Mouse (Mus musculus) cerebellum, postnatal 36 days (tissue): ENCODE measurements around the gene Cacna2d3.

Source experiments
- DNase-seq, 2 experiments: peaks; one replicate each; pipeline ENCODE4 v3.0.0; 2021 to 2022; ENCODE audit warnings: mixed read lengths in 2 of 2

The Cacna2d3 gene

GRCm38 (mm10) chr14:29721488-29722385 is at the start of gene Cacna2d3:
Gene Cacna2d3 (minus strand): TSS chr14:29721864.
- DNase-seq: peak; percentile 50

GRCm38 (mm10) chr14:29769486-29769885 is 47.8 kb upstream of the Cacna2d3 start:
- DNase-seq: no peak

GRCm38 (mm10) chr14:29752876-29753275 is 31.2 kb upstream of the Cacna2d3 start:
- DNase-seq: no peak

GRCm38 (mm10) chr14:29738751-29739150 is 17.1 kb upstream of the Cacna2d3 start:
- DNase-seq: no peak

GRCm38 (mm10) chr14:29730256-29730655 is 8.6 kb upstream of the Cacna2d3 start:
- DNase-seq: no peak

- DNase-seq: no peak
Observed at GRCm38 (mm10) chr14:29729009-29729408, 7.3 kb upstream of the Cacna2d3 start.

- DNase-seq: no peak
Observed at GRCm38 (mm10) chr14:29727596-29727995, 5.9 kb upstream of the Cacna2d3 start.

- no peak for DNase-seq
Observed at GRCm38 (mm10) chr14:29723267-29723666, 1.6 kb upstream of the Cacna2d3 start.

- DNase-seq: peak; percentile 41 to 45
Observed at GRCm38 (mm10) chr14:29722386-29723221, 940 bp upstream of the Cacna2d3 start.

- no peak for DNase-seq
Observed at GRCm38 (mm10) chr14:29721131-29721487, 555 bp downstream of the Cacna2d3 start.

GRCm38 (mm10) chr14:29720334-29720911 is 1.2 kb downstream of the Cacna2d3 start:
- DNase-seq: peak; percentile 26 to 49

GRCm38 (mm10) chr14:29712621-29713020 is 9.0 kb downstream of the Cacna2d3 start:
- peak; percentile 38 to 39 for DNase-seq

- DNase-seq: peak in 1 of 2 experiments; percentile 28
Observed at GRCm38 (mm10) chr14:29707561-29708335, 13.9 kb downstream of the Cacna2d3 start.

- no peak for DNase-seq
Observed at GRCm38 (mm10) chr14:29702762-29703161, 18.9 kb downstream of the Cacna2d3 start.

- DNase-seq: peak; percentile 55 to 73
Observed at GRCm38 (mm10) chr14:29696131-29696530, 25.5 kb downstream of the Cacna2d3 start.

- DNase-seq: no peak
Observed at GRCm38 (mm10) chr14:29672436-29673050, 49.1 kb downstream of the Cacna2d3 start.

- DNase-seq: no peak
Observed at GRCm38 (mm10) chr14:29669826-29670225, 51.8 kb downstream of the Cacna2d3 start.

GRCm38 (mm10) chr14:29657006-29657405 is 64.7 kb downstream of the Cacna2d3 start:
- no peak for DNase-seq

GRCm38 (mm10) chr14:29650591-29650990 is 71.1 kb downstream of the Cacna2d3 start:
- no peak for DNase-seq

- peak; percentile 61 to 67 for DNase-seq
Observed at GRCm38 (mm10) chr14:29648721-29649120, 72.9 kb downstream of the Cacna2d3 start.

- no peak for DNase-seq
Observed at GRCm38 (mm10) chr14:29645421-29645820, 76.2 kb downstream of the Cacna2d3 start.

GRCm38 (mm10) chr14:29643217-29643616 is 78.4 kb downstream of the Cacna2d3 start:
- DNase-seq: no peak
